In genomic region chr1:130462867-130463266, GRCm38 (mm10) we compare ENCODE assay signal across 7 mouse cellular contexts. TPM values are rescaled to one million over a fixed set of nuclear protein-coding genes. Genes with fewer than 3 reads are reported as not detected.
DNase-seq lines count a peak whose midpoint lies in the region; ATAC-seq and TF ChIP-seq lines count a peak whose summit lies in the region.

No protein-coding gene starts in this region.

- H3K27ac ChIP-seq in liver, adult 2 months (replicated peaks; ENCODE audit: insufficient read depth, low read depth, low read length) = peak overlapping the region; percentile 6
- H3K27ac ChIP-seq in forebrain, embryonic 11.5 days (ENCODE audit: low read depth, low read length) = no peak overlapping the region
- H3K27ac ChIP-seq in liver, embryonic 13.5 days = peak overlapping the region; percentile 94

- no peak for TF ChIP-seq POLR2A in liver, adult 2 months (IDR thresholded peaks at IDR 0.05; ENCODE audit: extremely low read depth, insufficient read depth, low read length)
- no peak for TF ChIP-seq POLR2A in brain, embryonic 14.5 days (IDR thresholded peaks at IDR 0.05; ENCODE audit: borderline replicate concordance, extremely low read depth, insufficient read depth, insufficient read length, poor library complexity, severe bottlenecking)

- ATAC-seq in forebrain, embryonic 11.5 days (replicated peaks; ENCODE audit: low FRiP score) = no peak
- ATAC-seq in liver, embryonic 13.5 days (ENCODE audit: low read depth) = peak; percentile 1; the same call in 1 of the 2 replicates
- ATAC-seq in megakaryocyte progenitor cell, adult 5-6 weeks (replicated peaks; ENCODE audit: poor library complexity) = no peak

- no peaks in the 10 kb centered on the region for H3K27me3 ChIP-seq in liver, adult 2 months (ENCODE audit: control insufficient read depth, insufficient read depth, low read length)
- H3K27me3 ChIP-seq in forebrain, embryonic 11.5 days (ENCODE audit: control insufficient read depth, insufficient read depth, low read length) = no peaks in the 10 kb centered on the region
- H3K27me3 ChIP-seq in liver, embryonic 13.5 days = no peaks in the 10 kb centered on the region

- H3K9ac ChIP-seq in liver, adult 2 months (ENCODE audit: low read depth, low read length) = peak overlapping the region; percentile 25
- H3K9ac ChIP-seq in forebrain, embryonic 11.5 days (ENCODE audit: low read length) = peak overlapping the region; percentile 59; the same call in 1 of the 2 replicates
- peak overlapping the region; percentile 87 for H3K9ac ChIP-seq in liver, embryonic 13.5 days

- no peak for TF ChIP-seq CTCF in liver, adult 2 months (IDR thresholded peaks at IDR 0.05; ENCODE audit: low read depth, low read length)
- no peak for TF ChIP-seq CTCF in brain, embryonic 14.5 days (IDR thresholded peaks at IDR 0.05; ENCODE audit: borderline replicate concordance, extremely low read depth, insufficient read depth, insufficient read length)

- no peaks in the 10 kb centered on the region for H3K79me2 ChIP-seq in liver, adult 2 months (ENCODE audit: control insufficient read depth, insufficient read depth, low read length)

- H3K9me3 ChIP-seq in forebrain, embryonic 11.5 days (ENCODE audit: control insufficient read depth, low read length) = no peaks in the 10 kb centered on the region
- H3K9me3 ChIP-seq in liver, embryonic 13.5 days (replicated peaks) = no peaks in the 10 kb centered on the region

- no peaks in the 10 kb centered on the region for H3K36me3 ChIP-seq in liver, adult 2 months (ENCODE audit: control insufficient read depth, insufficient read depth, low read length)
- H3K36me3 ChIP-seq in forebrain, embryonic 11.5 days (ENCODE audit: control insufficient read depth, insufficient read depth, low read length) = no peaks in the 10 kb centered on the region
- H3K36me3 ChIP-seq in liver, embryonic 13.5 days = peaks cover 13% of the 10 kb centered on the region

- DNase-seq in liver, adult 2 months (ENCODE audit: extremely low read depth, low read depth, low spot score) = no peak
- DNase-seq in liver = no peak
- DNase-seq in brain, embryonic 14.5 days (ENCODE audit: low read depth) = peak; percentile 66
- DNase-seq in forebrain, embryonic 11.5 days (ENCODE audit: low spot score) = no peak
- DNase-seq in liver, embryonic 13.5 days = no peak
- DNase-seq in spleen, postnatal 4 days (ENCODE audit: low spot score in 2 of 2) = no peak

- H3K4me3 ChIP-seq in liver, adult 2 months (ENCODE audit: insufficient read depth, low read depth, low read length) = peak overlapping the region; percentile 52
- peak overlapping the region; percentile 54 for H3K4me3 ChIP-seq in forebrain, embryonic 11.5 days (ENCODE audit: low read depth, low read length)
- H3K4me3 ChIP-seq in liver, embryonic 13.5 days (replicated peaks) = peak overlapping the region; percentile 81

- WGBS in liver, adult 2 months = 14% methylated on average over 4 of the region's 4 CpGs
- WGBS in forebrain, embryonic 11.5 days = 14% methylated on average over 4 of the region's 4 CpGs
- 8% methylated on average over 4 of the region's 4 CpGs for WGBS in liver, embryonic 13.5 days (ENCODE audit: insufficient replicate concordance)

- H3K4me1 ChIP-seq in liver, adult 2 months (ENCODE audit: control insufficient read depth, insufficient read depth, low read length) = no peaks in the 10 kb centered on the region
- no peaks in the 10 kb centered on the region for H3K4me1 ChIP-seq in forebrain, embryonic 11.5 days (replicated peaks; ENCODE audit: control insufficient read depth, insufficient read depth, low read length)
- peaks cover 21% of the 10 kb centered on the region for H3K4me1 ChIP-seq in liver, embryonic 13.5 days (replicated peaks)

- H3K4me2 ChIP-seq in forebrain, embryonic 11.5 days (ENCODE audit: low read depth, low read length, severe bottlenecking) = peak overlapping the region; percentile 73
- H3K4me2 ChIP-seq in liver, embryonic 13.5 days = peak overlapping the region; percentile 90

RNA-seq across cellular contexts. Expression of gene Cd55, which starts 0.3 kb away (rescaled TPM):
- 21.9 and 27.9 TPM in 2 replicates for total RNA-seq in liver, adult 2 months (2014; rRNA removed)
- 3.0 and 4.7 TPM in 2 replicates for polyA plus RNA-seq in liver, adult 2 months (2012; rRNA removed)
- polyA plus RNA-seq in brain, embryonic 14.5 days (2012; rRNA removed) = 3.8 and 6.1 TPM in 2 replicates
- 1.8 and 1.9 TPM in 2 replicates for polyA plus RNA-seq in forebrain, embryonic 11.5 days (2014; fragmentation: Nextera tagmentation; extraction: Ambion mirVana)
- 17.9 and 23.9 TPM in 2 replicates for polyA plus RNA-seq in liver, embryonic 13.5 days (2015; fragmentation: Nextera tagmentation; extraction: Ambion mirVana)
- 9.0 and 20.6 TPM in 2 replicates for total RNA-seq in megakaryocyte progenitor cell, adult 5-6 weeks (2015)
- total RNA-seq in megakaryocyte progenitor cell, adult 5-6 weeks (2017) = 3.9 and 5.6 TPM in 2 replicates

RNA-seq across cellular contexts. Expression of gene Cd55b, which starts 40.1 kb away (rescaled TPM):
- not detected in 2 replicates for total RNA-seq in liver, adult 2 months (2014; rRNA removed)
- not detected in 2 replicates for polyA plus RNA-seq in liver, adult 2 months (2012; rRNA removed)
- polyA plus RNA-seq in brain, embryonic 14.5 days (2012; rRNA removed) = not detected in 2 replicates
- polyA plus RNA-seq in forebrain, embryonic 11.5 days (2014; fragmentation: Nextera tagmentation; extraction: Ambion mirVana) = not detected in 2 replicates
- polyA plus RNA-seq in liver, embryonic 13.5 days (2015; fragmentation: Nextera tagmentation; extraction: Ambion mirVana) = not detected in 2 replicates
- total RNA-seq in megakaryocyte progenitor cell, adult 5-6 weeks (2015) = not detected in 2 replicates
- total RNA-seq in megakaryocyte progenitor cell, adult 5-6 weeks (2017) = not detected in 2 replicates

Comparison
In these comparisons a context has a peak if more than half of its experiments do, and no peak if none do; other contexts are left out.
1. H3K9ac ChIP-seq: peak in every context shown above with its lines; median percentile 87 in liver, embryonic 13.5 days; 59 in forebrain, embryonic 11.5 days; 25 in liver, adult 2 months.